Mouse (Mus musculus): ENCODE data around the gene Plcb1. TPM values are rescaled to one million over a fixed set of nuclear protein-coding genes. Genes with fewer than 3 reads are reported as not detected.

The Plcb1 gene
- polyA plus RNA-seq, 1 experiment from 2014 or later = 21.5 TPM

DNA sequence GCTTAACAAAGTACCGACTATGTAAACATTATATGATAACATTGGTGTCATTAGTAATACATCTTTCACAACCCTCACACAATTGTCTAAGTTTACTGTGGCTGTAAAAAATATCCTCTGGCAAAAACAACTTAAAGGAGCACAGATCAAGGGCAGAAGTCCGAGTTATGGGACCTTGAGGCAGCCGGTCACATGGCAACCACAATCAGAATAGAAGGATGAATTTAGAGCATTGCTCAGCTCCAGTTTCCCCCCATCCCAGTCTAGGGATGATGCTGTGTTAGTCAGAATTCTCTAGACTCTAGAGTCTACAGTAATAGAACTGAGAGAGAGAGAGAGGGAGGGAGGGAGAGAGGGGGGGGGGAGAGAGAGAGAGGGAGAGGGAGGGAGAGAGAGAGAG is 519.3 kb downstream of the Plcb1 start:
- Histone ChIP-seq H3K4me1 (ENCODE audit: insufficient read depth) (no peaks in the 10 kb centered on the region), H3K9me3 (ENCODE audit: low read depth, low read length) (no peaks in the 10 kb centered on the region), H3K9ac (no peak overlapping the region), H3K27me3 (ENCODE audit: insufficient read depth, low read length) (no peaks in the 10 kb centered on the region), H3K4me2 (no peak overlapping the region), H3K36me3 (ENCODE audit: insufficient read depth) (no peaks in the 10 kb centered on the region), H3K4me3 (ENCODE audit: low read depth, low read length) (no peak overlapping the region), H3K27ac (ENCODE audit: low read depth) (no peak overlapping the region)
- WGBS = 42% methylated on average over 3 of the region's 3 CpGs
- DNase-seq (no peak), ATAC-seq (ENCODE audit: insufficient read depth) (no peak)
- TF ChIP-seq CTCF (IDR thresholded peaks at IDR 0.05; ENCODE audit: low read depth) = no peak

DNA sequence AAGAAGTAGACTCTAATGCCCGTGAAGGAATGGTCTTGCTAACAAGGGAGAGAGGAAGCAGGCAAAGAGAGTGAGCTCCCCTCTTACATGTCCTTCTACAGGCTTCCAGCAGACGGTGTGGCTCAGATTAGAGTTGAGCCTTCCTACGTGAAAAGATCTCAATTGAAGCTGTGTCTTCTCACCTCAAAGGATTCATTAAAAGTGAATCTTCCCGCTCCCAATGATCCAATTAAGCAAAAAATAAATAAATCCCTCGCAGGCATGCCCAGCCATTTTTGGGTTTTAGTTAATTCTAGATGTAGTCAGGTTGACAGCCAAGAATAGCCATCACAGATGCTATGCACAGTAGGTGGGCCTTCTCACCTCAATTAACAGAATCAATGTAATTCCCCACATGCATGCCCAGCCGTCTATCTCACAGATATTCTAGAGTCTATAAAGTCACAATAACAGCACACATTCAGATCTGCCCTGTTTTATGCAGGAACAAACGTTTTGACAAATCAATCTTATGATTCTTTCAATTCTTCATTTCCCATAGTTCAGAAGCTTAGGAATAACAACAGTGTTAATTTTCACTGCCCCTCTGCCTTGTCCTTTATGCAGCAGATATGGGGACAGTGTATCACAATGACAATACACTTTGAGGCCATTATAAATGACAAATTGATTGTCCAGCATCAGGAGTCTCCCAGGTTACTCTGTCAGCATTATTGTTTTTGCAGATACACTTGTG is 520.0 kb downstream of the Plcb1 start:
- Histone ChIP-seq H3K4me2 (no peak overlapping the region), H3K9me3 (ENCODE audit: low read depth, low read length) (no peaks in the 10 kb centered on the region), H3K9ac (no peak overlapping the region), H3K36me3 (ENCODE audit: insufficient read depth) (no peaks in the 10 kb centered on the region), H3K27ac (ENCODE audit: low read depth) (no peak overlapping the region), H3K27me3 (ENCODE audit: insufficient read depth, low read length) (no peaks in the 10 kb centered on the region), H3K4me3 (ENCODE audit: low read depth, low read length) (no peak overlapping the region), H3K4me1 (ENCODE audit: insufficient read depth) (no peaks in the 10 kb centered on the region)
- WGBS = 78% methylated on average over 7 of the region's 7 CpGs
- DNase-seq (no peak), ATAC-seq (ENCODE audit: insufficient read depth) (no peak)
- no peak for TF ChIP-seq CTCF (IDR thresholded peaks at IDR 0.05; ENCODE audit: low read depth)

DNA sequence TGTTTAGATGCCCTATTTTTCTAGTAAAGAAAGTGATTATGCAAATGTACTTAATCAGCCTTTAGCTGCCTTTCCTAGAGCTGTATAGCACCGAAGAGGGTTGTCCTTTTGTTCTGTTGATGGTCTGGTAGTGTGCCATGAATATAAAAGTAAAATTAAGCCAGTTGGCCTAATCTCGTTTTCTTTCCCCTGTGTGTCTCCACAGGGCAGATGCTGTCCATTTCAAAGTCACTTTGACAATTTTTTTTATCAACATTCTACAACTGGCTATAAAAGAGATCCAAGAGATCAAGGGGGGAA is 520.6 kb downstream of the Plcb1 start:
- Histone ChIP-seq H3K27ac (ENCODE audit: low read depth) (no peak overlapping the region), H3K4me2 (no peak overlapping the region), H3K27me3 (ENCODE audit: insufficient read depth, low read length) (no peaks in the 10 kb centered on the region), H3K9ac (no peak overlapping the region), H3K9me3 (ENCODE audit: low read depth, low read length) (no peaks in the 10 kb centered on the region), H3K4me3 (ENCODE audit: low read depth, low read length) (no peak overlapping the region), H3K4me1 (ENCODE audit: insufficient read depth) (no peaks in the 10 kb centered on the region), H3K36me3 (ENCODE audit: insufficient read depth) (no peaks in the 10 kb centered on the region)
- no peak for TF ChIP-seq CTCF (IDR thresholded peaks at IDR 0.05; ENCODE audit: low read depth)
- DNase-seq (no peak), ATAC-seq (ENCODE audit: insufficient read depth) (no peak)
- WGBS = 60% methylated on average over 2 of the region's 2 CpGs

DNA sequence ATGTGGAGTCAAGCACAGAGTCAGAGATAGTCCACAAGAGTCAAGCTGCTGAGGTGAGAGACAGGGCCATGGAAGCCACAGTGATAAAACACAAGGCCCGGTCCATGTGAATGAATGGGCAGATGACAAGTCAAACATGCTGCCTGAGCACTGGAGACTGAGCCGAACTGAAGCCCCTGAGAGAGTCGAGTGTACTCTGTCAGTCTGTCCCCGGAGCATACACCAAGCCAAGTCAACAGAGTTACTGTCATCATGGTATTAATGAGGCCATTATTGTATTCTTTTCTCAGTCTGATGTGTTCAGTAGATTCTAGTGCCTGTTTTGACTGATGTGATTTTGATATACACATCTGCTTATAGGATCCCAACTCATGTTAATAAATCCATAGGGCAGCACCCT is 521.9 kb downstream of the Plcb1 start:
- no peaks in the 10 kb centered on the region for H3K9me3 ChIP-seq (ENCODE audit: low read depth, low read length)
- no peaks in the 10 kb centered on the region for H3K36me3 ChIP-seq (ENCODE audit: insufficient read depth)
- H3K4me3 ChIP-seq (ENCODE audit: low read depth, low read length) = no peak overlapping the region
- no peaks in the 10 kb centered on the region for H3K27me3 ChIP-seq (ENCODE audit: insufficient read depth, low read length)
- ATAC-seq (ENCODE audit: insufficient read depth) (no peak), DNase-seq (no peak)
- no peak overlapping the region for H3K9ac ChIP-seq
- no peak overlapping the region for H3K4me2 ChIP-seq
- no peak overlapping the region for H3K27ac ChIP-seq (ENCODE audit: low read depth)
- 84% methylated on average over 4 of the region's 4 CpGs for WGBS
- TF ChIP-seq CTCF (IDR thresholded peaks at IDR 0.05; ENCODE audit: low read depth) = no peak
- no peaks in the 10 kb centered on the region for H3K4me1 ChIP-seq (ENCODE audit: insufficient read depth)

DNA sequence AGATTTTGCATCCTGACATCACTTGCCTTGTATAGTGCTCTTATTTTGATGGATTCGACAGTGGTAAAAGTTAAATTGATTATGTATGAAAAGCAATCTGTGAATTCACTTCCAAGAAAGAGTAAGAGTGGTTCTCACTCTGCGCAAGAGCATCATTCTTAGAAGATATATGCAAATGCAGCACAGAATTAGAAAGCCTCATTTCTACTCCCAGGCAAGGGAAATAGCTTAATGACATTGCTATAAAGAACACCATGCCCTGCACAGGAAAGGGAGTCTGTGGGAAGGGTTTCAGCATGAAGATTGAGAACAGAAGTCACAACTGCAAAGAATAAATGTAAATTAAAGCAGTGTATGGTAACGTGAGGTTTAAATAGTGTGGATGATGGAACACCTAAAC is 530.1 kb downstream of the Plcb1 start:
- no peak for ATAC-seq (ENCODE audit: insufficient read depth)
- Histone ChIP-seq H3K4me3 (ENCODE audit: low read depth, low read length) (no peak overlapping the region), H3K27me3 (ENCODE audit: insufficient read depth, low read length) (no peaks in the 10 kb centered on the region), H3K9me3 (ENCODE audit: low read depth, low read length) (no peaks in the 10 kb centered on the region), H3K4me2 (no peak overlapping the region), H3K27ac (ENCODE audit: low read depth) (no peak overlapping the region), H3K9ac (no peak overlapping the region), H3K36me3 (ENCODE audit: insufficient read depth) (no peaks in the 10 kb centered on the region), H3K4me1 (ENCODE audit: insufficient read depth) (no peaks in the 10 kb centered on the region)
- no peak for DNase-seq
- WGBS = 82% methylated on average over 3 of the region's 3 CpGs
- no peak for TF ChIP-seq CTCF (IDR thresholded peaks at IDR 0.05; ENCODE audit: low read depth)

DNA sequence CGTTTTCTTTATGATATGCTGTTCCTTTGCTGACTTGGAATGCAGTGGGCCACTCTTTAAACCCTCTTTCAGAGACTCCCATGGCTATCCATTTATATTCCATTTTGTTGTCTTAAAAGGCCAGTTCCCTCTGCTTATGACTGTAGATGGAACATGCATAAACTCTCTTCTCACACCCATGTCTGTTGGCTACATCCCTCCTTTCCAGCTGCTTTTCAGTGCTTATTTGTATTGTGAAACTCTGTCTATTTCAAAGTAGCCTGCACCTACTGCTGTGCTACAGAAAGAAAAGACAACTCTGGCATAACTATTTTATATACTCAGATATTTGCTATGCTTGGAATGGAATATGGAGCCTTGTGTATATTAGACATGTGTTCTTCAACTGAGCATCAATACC is 532.3 kb downstream of the Plcb1 start:
- Histone ChIP-seq H3K27ac (ENCODE audit: low read depth) (no peak overlapping the region), H3K4me2 (no peak overlapping the region), H3K9me3 (ENCODE audit: low read depth, low read length) (no peaks in the 10 kb centered on the region), H3K27me3 (ENCODE audit: insufficient read depth, low read length) (no peaks in the 10 kb centered on the region), H3K36me3 (ENCODE audit: insufficient read depth) (no peaks in the 10 kb centered on the region), H3K4me1 (ENCODE audit: insufficient read depth) (no peaks in the 10 kb centered on the region), H3K9ac (no peak overlapping the region), H3K4me3 (ENCODE audit: low read depth, low read length) (no peak overlapping the region)
- peak; percentile 16 for DNase-seq
- no peak for TF ChIP-seq CTCF (IDR thresholded peaks at IDR 0.05; ENCODE audit: low read depth)
- ATAC-seq (ENCODE audit: insufficient read depth) = no peak
- WGBS = 83% methylated on average over 1 of the region's 1 CpGs

DNA sequence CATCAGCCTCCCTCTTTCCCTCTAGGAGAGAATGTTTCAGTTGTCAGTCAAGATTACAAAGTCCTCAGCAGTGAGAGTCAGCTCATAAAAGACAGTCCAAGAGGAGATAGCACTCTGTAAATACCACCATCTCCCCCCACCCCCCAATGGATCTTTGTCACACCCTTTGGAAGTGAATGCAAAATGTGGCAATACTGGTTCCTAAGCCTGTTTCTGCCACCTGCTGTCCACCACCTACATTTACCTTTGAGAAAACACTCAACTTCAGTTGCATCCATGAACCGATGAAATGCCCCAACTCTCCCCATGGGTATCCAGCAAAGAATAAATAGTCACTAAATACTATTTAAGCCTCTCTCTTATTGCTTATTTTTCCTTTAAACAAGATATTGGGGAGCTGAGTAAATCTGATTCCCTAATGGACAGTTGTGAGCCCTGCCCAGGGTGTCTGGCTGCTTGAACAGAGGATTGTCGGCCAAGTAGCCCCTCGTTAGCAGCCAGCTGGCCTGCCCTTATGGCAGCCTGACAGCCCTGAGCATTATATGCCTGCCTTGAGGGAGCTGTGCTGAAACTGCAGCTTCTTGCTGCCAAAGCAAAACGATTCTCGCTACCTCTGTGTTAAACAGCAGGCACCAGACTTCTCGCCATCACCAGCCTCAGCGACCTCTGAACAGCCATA is 537.5 kb downstream of the Plcb1 start:
- Histone ChIP-seq H3K4me1 (ENCODE audit: insufficient read depth) (no peaks in the 10 kb centered on the region), H3K27ac (ENCODE audit: low read depth) (no peak overlapping the region), H3K27me3 (ENCODE audit: insufficient read depth, low read length) (no peaks in the 10 kb centered on the region), H3K36me3 (ENCODE audit: insufficient read depth) (no peaks in the 10 kb centered on the region), H3K9ac (no peak overlapping the region), H3K9me3 (ENCODE audit: low read depth, low read length) (no peaks in the 10 kb centered on the region), H3K4me3 (ENCODE audit: low read depth, low read length) (no peak overlapping the region), H3K4me2 (no peak overlapping the region; the same call in 1 of the 2 replicates)
- no peak for DNase-seq
- TF ChIP-seq CTCF (IDR thresholded peaks at IDR 0.05; ENCODE audit: low read depth) = 0 out of 2 replicates have a peak, but pooled peaks have one; percentile 5
- WGBS = 73% methylated on average over 7 of the region's 7 CpGs
- no peak for ATAC-seq (ENCODE audit: insufficient read depth)

All from lung, embryonic 14.5 days (tissue).